Mouse (Mus musculus): Measurements from ENCODE around the gene Mroh2b.

Mroh2b gene

DNA sequence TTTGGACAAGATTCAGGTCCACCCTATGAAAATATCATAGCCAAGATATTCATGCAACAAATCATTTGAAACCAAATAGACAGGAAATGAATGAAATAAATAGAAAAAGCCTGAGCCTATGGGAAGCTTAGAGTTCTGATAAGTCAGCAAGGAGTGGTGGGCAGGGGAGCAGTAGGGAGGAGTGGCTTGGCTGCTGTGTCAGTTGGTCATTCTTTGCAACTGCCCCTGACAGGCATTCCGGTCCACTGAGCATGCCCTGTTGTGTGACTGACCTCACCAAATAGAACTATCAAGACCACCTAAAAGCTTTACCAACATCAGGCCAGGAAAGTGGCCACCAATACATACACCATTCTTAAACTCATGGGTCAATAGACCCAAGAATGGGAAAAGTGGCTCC lies at the start of gene Mroh2b:
Mroh2b (plus strand) TSS at position 301 of the 400 bp plus-strand sequence.
- no peak for DNase-seq (ENCODE audit: low read depth)

DNA sequence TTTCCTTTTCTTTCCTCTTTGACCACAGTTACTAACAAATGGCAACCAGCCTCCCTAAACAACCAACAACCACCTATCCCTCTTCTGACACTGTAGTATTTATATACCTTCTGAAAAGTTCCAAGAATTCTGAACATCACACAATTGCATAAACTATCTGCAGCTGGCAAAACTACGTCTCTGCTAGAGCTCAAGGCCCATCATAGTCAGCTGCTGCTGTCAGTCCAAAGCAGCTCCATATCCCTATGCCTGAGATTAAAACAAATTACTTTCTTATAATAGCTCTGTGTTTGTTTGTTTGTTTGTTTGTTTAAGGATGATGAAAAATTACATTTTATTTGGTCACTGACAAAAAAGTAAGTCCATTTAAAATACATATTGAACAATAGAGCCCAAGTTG lies 48.5 kb upstream of the Mroh2b start:
- no peak for DNase-seq (ENCODE audit: low read depth)

DNA sequence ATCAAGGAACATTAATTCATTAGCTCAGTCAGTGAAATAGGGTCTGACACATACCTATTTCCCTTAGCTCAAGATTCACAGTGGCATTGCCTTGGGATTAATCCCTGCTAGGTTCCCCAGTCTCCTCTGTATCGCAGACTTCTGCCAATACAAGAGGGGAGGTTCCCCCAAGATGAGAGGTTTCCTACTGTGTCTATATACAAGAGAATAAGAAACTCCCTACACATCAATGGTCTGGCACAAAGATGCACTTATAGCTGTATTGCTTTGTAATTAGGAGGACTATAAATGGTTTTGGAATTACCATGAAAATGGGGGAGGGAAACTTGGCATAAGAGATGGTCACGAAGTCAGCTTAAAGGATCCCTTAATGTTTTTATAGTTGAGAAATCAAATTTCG lies 3.6 kb upstream of the Mroh2b start:
- DNase-seq (ENCODE audit: low read depth), result no peak

DNA sequence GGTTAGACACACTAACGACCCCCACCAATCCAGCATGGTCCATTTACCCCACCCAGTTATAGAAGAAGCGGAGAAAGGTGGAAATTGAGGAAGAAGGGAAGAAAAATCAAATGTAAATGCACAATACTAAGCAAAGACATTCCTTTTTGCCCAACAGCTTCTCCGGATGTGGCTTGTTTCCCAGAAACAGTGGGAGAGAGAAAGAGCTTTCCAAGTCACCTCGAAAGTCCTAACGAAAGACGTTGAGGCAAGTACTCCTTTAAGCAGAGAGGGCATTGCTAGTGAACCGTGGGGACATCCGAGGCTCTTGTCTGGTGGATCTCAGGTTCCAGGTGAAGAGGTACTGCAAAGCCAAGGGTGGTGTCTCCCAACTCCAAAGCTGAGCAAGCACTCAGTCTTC lies 36.2 kb downstream of the Mroh2b start:
- no peak for DNase-seq (ENCODE audit: low read depth)

DNA sequence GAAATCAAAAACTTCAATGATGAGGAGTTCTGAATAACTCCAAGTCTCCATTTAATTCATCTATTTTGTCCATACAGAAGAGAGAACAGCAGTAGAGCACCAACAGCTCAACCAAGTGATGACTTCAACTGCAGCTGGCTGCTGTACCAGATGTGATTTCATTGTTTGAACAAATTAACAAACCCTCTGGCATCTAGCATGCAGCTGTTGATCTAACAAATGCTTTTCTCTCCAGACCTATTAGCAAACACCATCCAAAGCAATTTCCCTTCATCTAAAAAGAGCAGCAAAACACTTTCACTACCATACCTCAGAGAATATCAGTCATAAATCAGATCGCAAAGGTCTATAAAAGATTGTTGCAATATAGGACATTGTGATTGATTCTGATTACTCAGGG lies 74.8 kb downstream of the Mroh2b start:
- no peak for DNase-seq (ENCODE audit: low read depth)

DNA sequence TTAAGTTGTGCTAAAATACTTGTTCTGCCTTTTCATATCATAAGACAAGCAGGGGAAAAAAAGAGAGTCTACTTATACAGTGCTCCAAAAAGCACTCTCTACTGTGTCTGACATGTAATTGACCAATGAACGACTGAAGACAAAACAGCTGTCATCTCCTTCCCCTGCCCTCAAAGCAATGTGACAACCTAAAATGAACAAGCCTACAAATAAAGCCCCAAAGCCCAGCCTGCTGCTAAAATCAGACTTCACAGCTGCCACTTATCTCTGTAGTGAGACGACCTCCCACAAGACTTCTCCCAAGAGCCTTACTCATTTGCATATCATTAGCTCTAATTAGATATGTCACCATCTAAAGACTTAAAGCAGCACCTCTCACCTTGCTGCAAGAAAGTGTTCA lies 104.4 kb downstream of the Mroh2b start:
- DNase-seq (ENCODE audit: low read depth), result no peak

DNA sequence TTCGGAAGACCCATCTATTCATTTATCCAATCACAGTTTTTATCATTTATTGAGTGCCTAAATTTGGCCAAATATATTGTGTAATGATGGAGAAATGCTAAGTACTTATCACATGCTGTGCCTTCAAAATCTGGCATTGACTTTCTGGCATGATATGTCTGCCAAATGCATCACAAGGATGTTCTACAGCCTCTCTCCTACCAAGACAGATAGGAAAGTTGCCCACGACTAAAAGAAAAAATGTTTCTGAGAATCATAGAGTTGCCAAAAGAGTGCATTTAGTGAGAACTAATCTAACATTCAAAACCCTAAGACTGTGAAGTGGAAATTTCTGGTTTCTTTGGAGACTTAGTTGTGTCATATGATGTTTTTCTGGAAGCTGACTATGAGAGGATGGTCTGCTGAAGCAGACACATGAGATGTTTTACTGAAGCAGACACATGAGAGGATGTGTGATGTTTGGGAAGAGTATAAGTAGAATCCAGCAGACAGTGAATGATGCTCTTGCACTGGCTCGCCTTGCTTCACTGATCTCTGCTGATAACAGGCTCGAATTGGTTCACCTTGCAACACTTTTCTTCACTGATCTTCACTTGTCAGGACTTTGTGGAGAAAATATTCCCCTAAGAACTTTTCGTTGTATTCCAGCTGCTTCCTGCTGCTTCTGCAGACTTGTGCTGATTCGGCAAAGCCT lies 105.1 kb downstream of the Mroh2b start:
- no peak for DNase-seq (ENCODE audit: low read depth)

DNA sequence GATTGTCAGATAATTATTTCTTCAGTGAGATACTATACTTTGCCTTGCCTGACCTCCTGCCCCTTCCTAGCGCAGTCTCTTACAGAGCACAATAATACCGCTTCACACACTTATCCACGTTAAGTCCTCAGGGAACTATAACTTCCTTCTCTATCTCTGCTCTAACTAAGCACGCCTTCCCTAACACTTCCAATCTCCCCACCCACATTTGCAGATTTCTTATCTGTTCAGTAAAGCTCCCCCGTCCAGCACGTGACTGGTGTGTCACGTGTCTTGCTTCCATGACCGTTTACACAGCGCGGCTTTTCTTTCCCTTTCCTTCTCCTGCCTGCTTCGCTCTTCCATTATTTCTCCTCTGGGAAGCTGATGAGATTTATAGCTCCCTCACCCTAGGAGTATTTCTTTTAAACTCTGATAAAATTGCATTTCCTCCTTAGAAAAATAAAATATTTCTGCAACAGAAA lies 111.1 kb downstream of the Mroh2b start:
- no peak for DNase-seq (ENCODE audit: low read depth)

Data from NIH3T3 (cell line).